ENCODE assay signal across 10 mouse cellular contexts in the genomic region with DNA sequence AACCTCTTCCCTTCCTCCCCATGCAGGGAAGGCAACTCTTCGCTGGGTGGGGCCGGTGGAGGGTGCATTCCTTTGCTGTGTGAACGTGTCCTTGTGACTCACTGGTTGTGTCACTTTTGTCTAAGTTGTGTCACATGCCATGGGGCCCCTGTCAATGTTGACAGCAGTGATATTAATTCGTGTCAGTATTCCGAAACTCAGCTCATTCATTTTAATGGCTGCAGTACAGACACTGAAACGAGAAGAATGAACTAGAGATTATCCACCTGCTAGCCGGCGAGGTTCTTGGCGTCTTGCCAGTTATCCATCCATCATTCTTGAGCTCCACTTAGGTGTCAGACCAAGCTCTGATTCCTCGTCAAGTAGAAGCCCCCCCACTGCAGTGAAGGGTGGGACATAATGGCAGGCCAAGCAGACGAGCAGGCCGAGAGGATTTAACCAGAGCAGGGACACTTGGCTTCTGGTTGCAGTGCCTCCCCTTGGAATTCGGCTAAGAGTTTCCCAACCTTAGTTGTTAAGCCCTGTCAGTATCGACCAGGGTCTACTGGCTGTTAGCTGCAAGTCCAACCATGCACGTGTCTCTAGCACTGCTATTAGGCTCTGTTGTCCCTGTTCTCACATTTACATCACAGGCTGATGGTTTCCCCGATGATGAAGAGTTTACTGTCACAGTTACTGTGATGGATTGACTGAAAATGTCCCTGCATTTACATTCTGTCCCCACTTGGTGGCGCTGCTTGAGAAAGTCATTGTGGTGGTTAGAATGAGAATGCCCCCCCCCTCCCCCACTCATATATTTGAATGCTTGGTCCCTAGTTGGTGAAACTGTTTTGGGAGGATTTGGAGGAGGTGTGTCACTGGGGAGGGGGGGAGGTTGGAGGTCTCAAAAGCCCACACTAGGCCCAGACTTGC.
DNase-seq lines count a peak whose midpoint lies in the region; ATAC-seq and TF ChIP-seq lines count a peak whose summit lies in the region.
"Had no signal": no experiment of that assay in that cellular context is flagged by ENCODE, and none has a peak within 500 bp of the region (broad histone marks: within the 10 kb centered on the region; RNA-seq: fewer than 3 reads in every experiment).

No protein-coding gene starts in this region.

- no peak overlapping the region for H3K4me2 ChIP-seq in liver, embryonic 14.5 days (ENCODE audit: low read depth)
- H3K4me2 ChIP-seq in liver, embryonic 12.5 days: no peak overlapping the region
- H3K4me2 ChIP-seq in forebrain, embryonic 13.5 days: peak overlapping the region; percentile 28
- H3K4me2 ChIP-seq in midbrain, embryonic 15.5 days: no peak overlapping the region

- H3K9me3 ChIP-seq in liver, embryonic 14.5 days (ENCODE audit: control insufficient read depth, low read length): no peaks in the 10 kb centered on the region
- no peaks in the 10 kb centered on the region for H3K9me3 ChIP-seq in liver, embryonic 12.5 days (replicated peaks)
- H3K9me3 ChIP-seq in forebrain, embryonic 13.5 days (replicated peaks): no peaks in the 10 kb centered on the region
- H3K9me3 ChIP-seq in midbrain, embryonic 15.5 days: no peaks in the 10 kb centered on the region

- WGBS in liver, embryonic 14.5 days (ENCODE audit: insufficient replicate concordance): 50% methylated on average over 17 of the region's 17 CpGs
- 48% methylated on average over 17 of the region's 17 CpGs for WGBS in liver, embryonic 12.5 days (ENCODE audit: insufficient replicate concordance)
- WGBS in forebrain, embryonic 13.5 days: 21% methylated on average over 17 of the region's 17 CpGs
- 30% methylated on average over 17 of the region's 17 CpGs for WGBS in midbrain, embryonic 15.5 days

- H3K4me3 ChIP-seq in liver, embryonic 14.5 days (ENCODE audit: insufficient read depth in 1 of 2, low read depth in 2 of 2, low read length in 2 of 2): no peak overlapping the region
- H3K4me3 ChIP-seq in liver, embryonic 12.5 days: no peak overlapping the region
- no peak overlapping the region for H3K4me3 ChIP-seq in forebrain, embryonic 13.5 days
- H3K4me3 ChIP-seq in midbrain, embryonic 15.5 days: no peak overlapping the region

- H3K4me1 ChIP-seq in liver, embryonic 14.5 days (replicated peaks; ENCODE audit: control insufficient read depth in 2 of 2, insufficient read depth in 2 of 2, low read length in 1 of 2): no peaks in the 10 kb centered on the region; a peak in 1 of 4 replicates
- no peaks in the 10 kb centered on the region for H3K4me1 ChIP-seq in liver, embryonic 12.5 days
- peaks cover 8% of the 10 kb centered on the region for H3K4me1 ChIP-seq in forebrain, embryonic 13.5 days
- peaks cover 7% of the 10 kb centered on the region for H3K4me1 ChIP-seq in midbrain, embryonic 15.5 days

- no peak for TF ChIP-seq EP300 in liver, embryonic 14.5 days (IDR thresholded peaks at IDR 0.05; ENCODE audit: low read depth)

- H3K9ac ChIP-seq in liver, embryonic 14.5 days (replicated peaks): no peak overlapping the region
- H3K9ac ChIP-seq in liver, embryonic 12.5 days: no peak overlapping the region
- no peak overlapping the region for H3K9ac ChIP-seq in forebrain, embryonic 13.5 days
- H3K9ac ChIP-seq in midbrain, embryonic 15.5 days: no peak overlapping the region

- H3K27me3 ChIP-seq in liver, embryonic 14.5 days (ENCODE audit: control insufficient read depth, insufficient read depth, low read length): no peaks in the 10 kb centered on the region
- H3K27me3 ChIP-seq in liver, embryonic 12.5 days (replicated peaks): peaks cover 4% of the 10 kb centered on the region; the same call in 1 of the 2 replicates
- H3K27me3 ChIP-seq in forebrain, embryonic 13.5 days: 0 out of 2 replicates have a peak, but pooled peaks cover 7% of the 10 kb centered on the region
- peaks cover 8% of the 10 kb centered on the region for H3K27me3 ChIP-seq in midbrain, embryonic 15.5 days (replicated peaks)

- peak; percentile 45 for TF ChIP-seq CTCF in liver, embryonic 14.5 days (IDR thresholded peaks at IDR 0.05; ENCODE audit: low read depth)

- H3K36me3 ChIP-seq in liver, embryonic 14.5 days (replicated peaks; ENCODE audit: control insufficient read depth, insufficient read depth, low read depth): no peaks in the 10 kb centered on the region
- H3K36me3 ChIP-seq in liver, embryonic 12.5 days: no peaks in the 10 kb centered on the region
- no peaks in the 10 kb centered on the region for H3K36me3 ChIP-seq in forebrain, embryonic 13.5 days (ENCODE audit: poor library complexity, severe bottlenecking)
- H3K36me3 ChIP-seq in midbrain, embryonic 15.5 days (replicated peaks): no peaks in the 10 kb centered on the region

- peak; percentile 40 to 60 for DNase-seq in cerebellum, postnatal 14 days
- no peak for DNase-seq in liver, embryonic 14.5 days (ENCODE audit: low read depth in 3 of 3, low spot score in 3 of 3)
- DNase-seq in thymus, postnatal 36 days: no peak
- no peak for DNase-seq in spleen, adult 18-20 months
- DNase-seq: kidney, postnatal 14 days; lung, adult 2 months had no signal

- no peak for ATAC-seq in cerebellum, adult (ENCODE audit: insufficient number of reproducible peaks, low FRiP score, low TSS enrichment)
- ATAC-seq in liver, embryonic 14.5 days (ENCODE audit: insufficient read depth): no peak
- no peak for ATAC-seq in liver, embryonic 12.5 days
- peak; percentile 76 for ATAC-seq in forebrain, embryonic 13.5 days
- ATAC-seq in midbrain, embryonic 15.5 days (replicated peaks): peak; percentile 63

- no peak overlapping the region for H3K27ac ChIP-seq in liver, embryonic 14.5 days
- H3K27ac ChIP-seq in liver, embryonic 12.5 days: no peak overlapping the region
- H3K27ac ChIP-seq in forebrain, embryonic 13.5 days: peak overlapping the region; percentile 59
- H3K27ac ChIP-seq in midbrain, embryonic 15.5 days: no peak overlapping the region; the same call in 1 of the 2 replicates

Comparison
In these comparisons a context has a peak if more than half of its experiments do, and no peak if none do; other contexts are left out.
1. DNase-seq: peak in cerebellum, postnatal 14 days (2 of 2); none in liver, embryonic 14.5 days (0 of 3), thymus, postnatal 36 days (0 of 2) and spleen, adult 18-20 months (0 of 2).
2. ATAC-seq: peak in forebrain, embryonic 13.5 days (single experiment) and midbrain, embryonic 15.5 days (single experiment); none in cerebellum, adult (single experiment), liver, embryonic 14.5 days (single experiment) and liver, embryonic 12.5 days (single experiment).